Mouse (Mus musculus) MEL (cell line): Measurements from ENCODE around the gene C77080. TPM values are rescaled to one million over a fixed set of nuclear protein-coding genes. Genes with fewer than 3 reads are reported as not detected.

ENCODE experiments used
- DNase-seq: peaks from one replicate; pipeline ENCODE4 v3.0.0; 2011; ENCODE audit warnings: low read depth, low spot score
- H3K27ac ChIP-seq: 2 replicates; pipeline ENCODE4 v1.5.1; 2012; ENCODE audit warnings: low read depth, mild to moderate bottlenecking, control low read depth, low read length, moderate library complexity; ENCODE audit not compliant: control insufficient read depth
- H3K27me3 ChIP-seq, 2 experiments: fragments of 150-350 bp in 1 of 2; sonication (generic) in 1 of 2; 2 replicates each; pipeline ENCODE4 v1.6.1; 2012; ENCODE audit warnings: low read length in 2 of 2, mild to moderate bottlenecking in 2 of 2, improper control_type of control experiment in 1 of 2, moderate library complexity in 1 of 2; ENCODE audit not compliant: insufficient read depth in 2 of 2, control insufficient read depth in 1 of 2
- H3K36me3 ChIP-seq, 2 experiments: 2 replicates each; pipeline ENCODE4 v1.6.1; 2012 to 2014; ENCODE audit warnings: low read length in 2 of 2, improper control_type of control experiment in 1 of 2, inconsistent platforms in 1 of 2, mild to moderate bottlenecking in 1 of 2; ENCODE audit not compliant: insufficient read depth in 2 of 2, control insufficient read depth in 1 of 2
- H3K4me1 ChIP-seq, 2 experiments: fragments of 150-350 bp in 1 of 2; sonication (generic) in 1 of 2; 2 replicates each; pipeline ENCODE4 v1.6.1; 2012; ENCODE audit warnings: low read length in 2 of 2, improper control_type of control experiment in 1 of 2, mild to moderate bottlenecking in 1 of 2; ENCODE audit not compliant: insufficient read depth in 2 of 2, control insufficient read depth in 1 of 2
- H3K4me3 ChIP-seq, 2 experiments: fragments of 150-350 bp in 1 of 2; sonication (generic) in 1 of 2; 2 replicates each; pipeline ENCODE4 v1.5.1; 2012; ENCODE audit warnings: low read depth in 2 of 2, low read length in 2 of 2, mild to moderate bottlenecking in 2 of 2, moderate library complexity in 2 of 2, control low read depth in 1 of 2, improper control_type of control experiment in 1 of 2; ENCODE audit not compliant: control insufficient read depth in 1 of 2, insufficient read depth in 1 of 2
- H3K79me2 ChIP-seq: 2 replicates; pipeline ENCODE4 v1.6.1; 2012; ENCODE audit warnings: mild to moderate bottlenecking, low read length, moderate library complexity; ENCODE audit not compliant: control insufficient read depth, poor library complexity, insufficient read depth
- H3K9ac ChIP-seq: 2 replicates; pipeline ENCODE4 v1.6.1; 2012; ENCODE audit warnings: low read depth, mild to moderate bottlenecking, control low read depth, low read length, moderate library complexity; ENCODE audit not compliant: control insufficient read depth, poor library complexity, severe bottlenecking
- H3K9me3 ChIP-seq: fragments of 150-350 bp; sonication (generic); replicated peaks from 2 replicates; pipeline ENCODE4 v1.6.1; 2012; ENCODE audit warnings: mild to moderate bottlenecking, low read length, improper control_type of control experiment, moderate library complexity; ENCODE audit not compliant: insufficient read depth
- CHD1 ChIP-seq: IDR thresholded peaks from 2 replicates; pipeline ENCODE4 v1.6.1; 2012; ENCODE audit warnings: low read depth, mild to moderate bottlenecking, inconsistent platforms, low read length, improper control_type of control experiment
- CHD2 ChIP-seq: IDR thresholded peaks from 2 replicates; pipeline ENCODE4 v1.6.1; 2011; ENCODE audit warnings: low read length, improper control_type of control experiment
- CTCF ChIP-seq, 3 experiments: IDR thresholded peaks in 2 of 3; conservative IDR thresholded peaks in 1 of 3; 2 replicates each; pipeline ENCODE4 v1.5.1; 2011 to 2012; ENCODE audit warnings: low read length in 3 of 3, low read depth in 2 of 3, mild to moderate bottlenecking in 2 of 3, improper control_type of control experiment in 1 of 3, inconsistent platforms in 1 of 3, mixed read lengths in 1 of 3, moderate library complexity in 1 of 3; ENCODE audit not compliant: control insufficient read depth in 1 of 3, insufficient read depth in 1 of 3, poor library complexity in 1 of 3, severe bottlenecking in 1 of 3
- E2F4 ChIP-seq: IDR thresholded peaks from 2 replicates; pipeline ENCODE4 v1.6.1; 2011; ENCODE audit warnings: low read depth, low read length, improper control_type of control experiment, borderline replicate concordance
- ELF1 ChIP-seq: IDR thresholded peaks from 2 replicates; pipeline ENCODE4 v1.6.1; 2014; ENCODE audit warnings: low read depth, mild to moderate bottlenecking, inconsistent platforms, low read length, improper control_type of control experiment, moderate library complexity
- ETS1 ChIP-seq: IDR thresholded peaks from 2 replicates; pipeline ENCODE4 v1.6.1; 2012; ENCODE audit warnings: low read depth, mild to moderate bottlenecking, inconsistent platforms, low read length, improper control_type of control experiment, moderate library complexity
- GABPA ChIP-seq: IDR thresholded peaks from 2 replicates; pipeline ENCODE4 v1.6.1; 2012; ENCODE audit warnings: low read depth, mild to moderate bottlenecking, inconsistent platforms, low read length, improper control_type of control experiment, moderate library complexity
- GATA1 ChIP-seq: IDR thresholded peaks from 2 replicates; pipeline ENCODE4 v1.6.1; 2011; ENCODE audit warnings: low read depth, low read length, improper control_type of control experiment
- HCFC1 ChIP-seq: IDR thresholded peaks from 2 replicates; pipeline ENCODE4 v1.6.1; 2012; ENCODE audit warnings: low read depth, mild to moderate bottlenecking, inconsistent platforms, low read length, improper control_type of control experiment, moderate library complexity
- JUND ChIP-seq: IDR thresholded peaks from 2 replicates; pipeline ENCODE4 v1.6.1; 2011; ENCODE audit warnings: low read depth, mild to moderate bottlenecking, improper control_type of control experiment, low read length
- KAT2A ChIP-seq: conservative IDR thresholded peaks from 2 replicates; pipeline ENCODE4 v1.6.1; 2012; ENCODE audit warnings: low read depth, low read length, improper control_type of control experiment, inconsistent platforms
- MAFK ChIP-seq: IDR thresholded peaks from 2 replicates; pipeline ENCODE4 v1.6.1; 2011; ENCODE audit warnings: low read depth, mild to moderate bottlenecking, low read length, improper control_type of control experiment, borderline replicate concordance
- MAX ChIP-seq: IDR thresholded peaks from 2 replicates; pipeline ENCODE4 v1.6.1; 2011; ENCODE audit warnings: low read length, improper control_type of control experiment
- MEF2A ChIP-seq: IDR thresholded peaks from 2 replicates; pipeline ENCODE4 v1.6.1; 2014; ENCODE audit warnings: low read depth, mild to moderate bottlenecking, inconsistent platforms, low read length, improper control_type of control experiment; ENCODE audit not compliant: poor library complexity, insufficient replicate concordance, severe bottlenecking; ENCODE audit errors: extremely low read depth
- MXI1 ChIP-seq: IDR thresholded peaks from 2 replicates; pipeline ENCODE4 v1.6.1; 2011; ENCODE audit warnings: mild to moderate bottlenecking, low read depth, low read length, improper control_type of control experiment
- MYB ChIP-seq: IDR thresholded peaks from 2 replicates; pipeline ENCODE4 v1.6.1; 2011; ENCODE audit warnings: mild to moderate bottlenecking, low read depth, low read length, improper control_type of control experiment
- NELFE ChIP-seq: IDR thresholded peaks from 2 replicates; pipeline ENCODE4 v1.6.1; 2011; ENCODE audit warnings: low read depth, low read length, improper control_type of control experiment
- NRF1 ChIP-seq: IDR thresholded peaks from 2 replicates; pipeline ENCODE4 v1.6.1; 2014; ENCODE audit warnings: low read depth, mild to moderate bottlenecking, inconsistent platforms, low read length, improper control_type of control experiment, moderate library complexity; ENCODE audit not compliant: poor library complexity, insufficient read depth, severe bottlenecking
- POLR2A ChIP-seq, 2 experiments: IDR thresholded peaks; 2 replicates each; pipeline ENCODE4 v1.6.1; 2011 to 2012; ENCODE audit warnings: low read length in 2 of 2, mild to moderate bottlenecking in 2 of 2, control low read depth in 1 of 2, improper control_type of control experiment in 1 of 2, low read depth in 1 of 2, moderate library complexity in 1 of 2; ENCODE audit not compliant: control insufficient read depth in 1 of 2, insufficient read depth in 1 of 2, poor library complexity in 1 of 2
- POLR2AphosphoS2 ChIP-seq: IDR thresholded peaks from 2 replicates; pipeline ENCODE4 v1.6.1; 2011; ENCODE audit warnings: low read length, improper control_type of control experiment
- RAD21 ChIP-seq: IDR thresholded peaks from 2 replicates; pipeline ENCODE4 v1.6.1; 2011; ENCODE audit warnings: mild to moderate bottlenecking, low read depth, low read length, improper control_type of control experiment
- RCOR1 ChIP-seq: IDR thresholded peaks from 2 replicates; pipeline ENCODE4 v1.6.1; 2012; ENCODE audit warnings: low read depth, mild to moderate bottlenecking, inconsistent platforms, low read length, improper control_type of control experiment
- SMC3 ChIP-seq: IDR thresholded peaks from 2 replicates; pipeline ENCODE4 v1.6.1; 2011; ENCODE audit warnings: low read depth, low read length, improper control_type of control experiment
- TAL1 ChIP-seq: IDR thresholded peaks from 2 replicates; pipeline ENCODE4 v1.6.1; 2012; ENCODE audit warnings: mild to moderate bottlenecking, inconsistent platforms, low read length, moderate library complexity, mixed read lengths
- TBP ChIP-seq: IDR thresholded peaks from 2 replicates; pipeline ENCODE4 v1.8.0; 2011; ENCODE audit warnings: low read depth, low read length, improper control_type of control experiment
- USF1 ChIP-seq: IDR thresholded peaks from 2 replicates; pipeline ENCODE4 v1.6.1; 2014; ENCODE audit warnings: low read depth, mild to moderate bottlenecking, inconsistent platforms, low read length, improper control_type of control experiment, moderate library complexity
- USF2 ChIP-seq, 2 experiments: IDR thresholded peaks; 2 replicates each; pipeline ENCODE4 v1.6.1; 2011 to 2012; ENCODE audit warnings: improper control_type of control experiment in 2 of 2, low read length in 2 of 2, borderline replicate concordance in 1 of 2, inconsistent platforms in 1 of 2, low read depth in 1 of 2, mild to moderate bottlenecking in 1 of 2; ENCODE audit not compliant: insufficient read depth in 1 of 2
- ZC3H11A ChIP-seq: IDR thresholded peaks from 2 replicates; pipeline ENCODE4 v1.6.1; 2012; ENCODE audit warnings: low read depth, mild to moderate bottlenecking, inconsistent platforms, low read length, improper control_type of control experiment
- ZKSCAN1 ChIP-seq: IDR thresholded peaks from 2 replicates; pipeline ENCODE4 v1.6.1; 2012; ENCODE audit warnings: low read depth, mild to moderate bottlenecking, inconsistent platforms, low read length, improper control_type of control experiment, moderate library complexity
- polyA plus RNA-seq, 2 experiments: library from polyadenylated mRNA; stranded (reverse) in 1 of 2; unstranded in 1 of 2; fragments of >175 nt in 1 of 2; fragments of >200 nt in 1 of 2; gene quantifications; 2 replicates each; pipeline versions ENCODE4 v1.2.1 to v1.2.4; 2012; ENCODE audit warnings: low replicate concordance in 2 of 2, low read depth in 1 of 2; ENCODE audit not compliant: insufficient read length in 2 of 2, insufficient read depth in 1 of 2, missing spikeins in 1 of 2
- total RNA-seq: library from RNA; depleted of rRNA; stranded (reverse); fragments of 300-350 nt; gene quantifications from 2 replicates; pipeline ENCODE4 v1.2.3, GENCODE M21; 2012

Gene C77080
- total and polyA plus RNA-seq, 3 experiments: 0.92 to 6.9 TPM; not detected in 1

DNA sequence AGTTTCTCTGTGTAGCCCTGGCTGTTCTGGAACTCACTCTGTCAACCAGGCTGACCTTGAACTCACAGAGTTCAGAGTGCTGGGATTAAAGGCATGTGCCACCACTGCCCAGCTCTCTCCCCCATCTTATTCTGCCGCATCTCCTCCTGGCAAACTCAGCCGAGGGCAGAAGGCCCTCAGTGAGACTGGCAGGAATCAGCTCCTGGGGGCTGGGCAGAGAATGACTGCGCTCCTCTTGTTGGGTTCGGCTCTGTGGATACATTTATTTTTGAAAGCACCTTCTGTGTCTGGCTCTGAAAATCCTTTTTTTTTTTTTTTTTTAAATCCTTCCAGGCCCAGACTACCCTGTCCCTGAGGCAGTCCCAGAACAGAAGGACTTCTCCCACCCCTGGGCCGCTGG lies 21.6 kb upstream of the C77080 start:
- Histone ChIP-seq H3K27me3 (peaks cover 6 to 10% of the 10 kb centered on the region in 2 experiments), H3K79me2 (no peaks in the 10 kb centered on the region; the same call in 1 of the 2 replicates), H3K4me1 (0 out of 4 replicates have a peak, but pooled peaks cover 0 to 3% of the 10 kb centered on the region in 2 experiments), H3K9me3 (no peaks in the 10 kb centered on the region)
- TF ChIP-seq MEF2A: no peak
- no peak for TF ChIP-seq POLR2A (IDR thresholded peaks at IDR 0.05; ENCODE audit: control insufficient read depth in 1 of 2, insufficient read depth in 1 of 2, low read depth in 1 of 2, low read length in 2 of 2, poor library complexity in 1 of 2)
- TF ChIP-seq CHD2: no peak
- no peak for TF ChIP-seq ETS1
- no peak for TF ChIP-seq MAFK
- no peak for TF ChIP-seq E2F4
- TF ChIP-seq MYB: no peak
- TF ChIP-seq CTCF (IDR thresholded peaks at IDR 0.05 in 2 of 3, conservative IDR thresholded peaks at IDR 0.05 in 1 of 3; ENCODE audit: control insufficient read depth in 1 of 3, insufficient read depth in 1 of 3, low read depth in 2 of 3, low read length in 3 of 3, poor library complexity in 1 of 3, severe bottlenecking in 1 of 3): no peak
- no peak for TF ChIP-seq USF1
- no peak for TF ChIP-seq ZC3H11A
- no peak for TF ChIP-seq CHD1
- TF ChIP-seq GATA1: no peak
- TF ChIP-seq JUND: no peak
- no peak for TF ChIP-seq GABPA
- no peak for TF ChIP-seq MXI1
- TF ChIP-seq, all 39 proteins: peak for 0
- peaks cover 0 to 2% of the 10 kb centered on the region in 2 experiments; a peak in 1 of 4 replicates for H3K36me3 ChIP-seq
- H3K4me3 ChIP-seq: no peak overlapping the region
- H3K9ac ChIP-seq: no peak overlapping the region
- H3K27ac ChIP-seq: no peak overlapping the region
- DNase-seq: no peak

DNA sequence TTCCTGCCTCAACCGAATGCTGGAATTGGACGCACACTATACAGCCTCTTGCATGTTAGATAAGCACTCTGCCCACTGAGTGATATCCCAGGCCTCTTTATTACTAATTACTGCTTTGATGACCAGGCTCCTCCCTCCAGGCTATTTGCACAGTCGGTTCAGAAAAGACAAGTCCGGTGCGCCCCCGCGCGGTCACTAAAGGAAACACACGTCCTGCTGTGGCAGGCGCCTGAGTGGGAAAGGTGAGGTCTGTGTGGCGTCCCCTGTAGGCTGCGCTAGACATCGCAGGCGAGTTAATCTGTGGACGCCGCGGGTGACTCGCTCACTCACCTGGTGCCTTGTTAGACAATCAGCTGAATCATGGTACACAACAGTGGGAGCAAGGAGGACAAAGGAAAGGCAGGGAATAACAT lies 15.3 kb upstream of the C77080 start:
- H3K27ac ChIP-seq: no peak overlapping the region
- H3K9ac ChIP-seq: no peak overlapping the region
- H3K36me3 ChIP-seq: no peaks in the 10 kb centered on the region
- H3K9me3 ChIP-seq: no peaks in the 10 kb centered on the region
- H3K4me3 ChIP-seq: no peak overlapping the region
- H3K27me3 ChIP-seq: no peaks in the 10 kb centered on the region
- H3K4me1 ChIP-seq: peaks cover 0 to 8% of the 10 kb centered on the region in 2 experiments; a peak in 2 of 4 replicates
- no peaks in the 10 kb centered on the region for H3K79me2 ChIP-seq
- peak; percentile 92 for DNase-seq
- TF ChIP-seq MYB: no peak
- TF ChIP-seq ELF1: peak; percentile 49; the same call in 1 of the 2 replicates
- no peak for TF ChIP-seq E2F4
- no peak for TF ChIP-seq USF2 (IDR thresholded peaks at IDR 0.05; ENCODE audit: borderline replicate concordance in 1 of 2, insufficient read depth in 1 of 2, low read depth in 1 of 2, low read length in 2 of 2)
- TF ChIP-seq MXI1: peak; percentile 53; the same call in 1 of the 2 replicates
- no peak for TF ChIP-seq RCOR1
- no peak for TF ChIP-seq POLR2A (IDR thresholded peaks at IDR 0.05; ENCODE audit: control insufficient read depth in 1 of 2, insufficient read depth in 1 of 2, low read depth in 1 of 2, low read length in 2 of 2, poor library complexity in 1 of 2)
- peak; percentile 99 for TF ChIP-seq SMC3
- 0 out of 2 replicates have a peak, but pooled peaks have one; percentile 15 for TF ChIP-seq TAL1
- TF ChIP-seq CHD1: no peak
- TF ChIP-seq CHD2: no peak
- TF ChIP-seq MAX: no peak
- TF ChIP-seq GABPA: no peak
- no peak for TF ChIP-seq TBP
- TF ChIP-seq NRF1: no peak
- no peak for TF ChIP-seq ZKSCAN1
- no peak for TF ChIP-seq NELFE
- TF ChIP-seq KAT2A: no peak
- TF ChIP-seq USF1: no peak
- TF ChIP-seq HCFC1: peak; percentile 54; the same call in 1 of the 2 replicates
- TF ChIP-seq RAD21: no peak; the same call in none of the 2 replicates
- TF ChIP-seq ZC3H11A: peak; percentile 95
- no peak for TF ChIP-seq POLR2AphosphoS2
- no peak for TF ChIP-seq MEF2A
- TF ChIP-seq MAFK: no peak
